Mouse (Mus musculus) erythroid progenitor cell, adult 5-6 weeks (primary cell): Measurements from ENCODE around the gene As3mt. TPM values are rescaled to one million over a fixed set of nuclear protein-coding genes. Genes with fewer than 3 reads are reported as not detected.
"Not testable (repeated sequence)": the region's sequence is repeated elsewhere in the genome, so short reads cannot be mapped to it uniquely, and the experiment has no call there.

Source experiments
- ATAC-seq: replicated peaks from 2 replicates; pipeline ENCODE4 v1.8.0; 2016; ENCODE audit warnings: moderate number of reproducible peaks, mild to moderate bottlenecking, moderate TSS enrichment, inconsistent platforms; ENCODE audit not compliant: poor library complexity, low FRiP score, severe bottlenecking
- total RNA-seq, 2 experiments: library from RNA; stranded (forward) in 1 of 2; stranded (reverse) in 1 of 2; fragments of 150-400 nt in 1 of 2; fragments of 186-747, 209-891 nt in 1 of 2; gene quantifications; 2 replicates each; pipeline versions ENCODE4 v1.2.3 to v1.2.4; 2015 to 2017; ENCODE audit warnings: low replicate concordance in 2 of 2

The As3mt gene
- total RNA-seq, 2 experiments from 2014 or later: 2.0 to 10.9 TPM

- peak; percentile 66 for ATAC-seq
These were observed 33.2 kb downstream of the As3mt start for GRCm38 (mm10) chr19:46740341-46741008.

- no peak for ATAC-seq
These were observed 34.3 kb downstream of the As3mt start for GRCm38 (mm10) chr19:46741574-46741973.

GRCm38 (mm10) chr19:46744681-46745080 is 37.4 kb downstream of the As3mt start:
- ATAC-seq: no peak

- ATAC-seq: no peak
These were observed 40.5 kb downstream of the As3mt start for GRCm38 (mm10) chr19:46747799-46748198.

- no peak for ATAC-seq
These were observed 45.0 kb downstream of the As3mt start for GRCm38 (mm10) chr19:46752235-46752634.

- peak; percentile 77 for ATAC-seq
These were observed 47.8 kb downstream of the As3mt start for GRCm38 (mm10) chr19:46755066-46755465.

GRCm38 (mm10) chr19:46756221-46756620 is 49.0 kb downstream of the As3mt start:
- ATAC-seq: no peak

- ATAC-seq: no peak
These were observed 51.8 kb downstream of the As3mt start for GRCm38 (mm10) chr19:46759096-46759495.

- not testable (repeated sequence) for ATAC-seq
These were observed 52.7 kb downstream of the As3mt start for GRCm38 (mm10) chr19:46759909-46760308.

- peak; percentile 53 for ATAC-seq
These were observed 53.3 kb downstream of the As3mt start for GRCm38 (mm10) chr19:46760375-46761160.

GRCm38 (mm10) chr19:46761247-46761946 is 54.1 kb downstream of the As3mt start, which contains the start of gene Cnnm2:
TSS of gene Cnnm2 (plus strand) at chr19:46761596.
- peak; percentile 85 for ATAC-seq

GRCm38 (mm10) chr19:46761971-46762290 is 54.7 kb downstream of the As3mt start:
- no peak for ATAC-seq

- peak; percentile 4; the same call in 1 of the 2 replicates for ATAC-seq
These were observed 55.2 kb downstream of the As3mt start for GRCm38 (mm10) chr19:46762291-46762991.

- peak; percentile 9; the same call in 1 of the 2 replicates for ATAC-seq
These were observed 55.7 kb downstream of the As3mt start for GRCm38 (mm10) chr19:46762992-46763342.

- ATAC-seq: no peak
These were observed 56.1 kb downstream of the As3mt start for GRCm38 (mm10) chr19:46763356-46763755.

GRCm38 (mm10) chr19:46763932-46764762 is 56.9 kb downstream of the As3mt start:
- ATAC-seq: no peak

- no peak for ATAC-seq
These were observed 57.5 kb downstream of the As3mt start for GRCm38 (mm10) chr19:46764763-46765117.

GRCm38 (mm10) chr19:46766125-46766524 is 58.9 kb downstream of the As3mt start:
- peak; percentile 27; the same call in 1 of the 2 replicates for ATAC-seq

- ATAC-seq: no peak
These were observed 62.5 kb downstream of the As3mt start for GRCm38 (mm10) chr19:46769759-46770158.
